ENCODE assay signal across 22 mouse cellular contexts in genomic region chr19:38327002-38327401, GRCm38 (mm10).
DNase-seq lines count a peak whose midpoint lies in the region; ATAC-seq and TF ChIP-seq lines count a peak whose summit lies in the region.
"Had no signal": no experiment of that assay in that cellular context is flagged by ENCODE, and none has a peak within 500 bp of the region (broad histone marks: within the 10 kb centered on the region; RNA-seq: fewer than 3 reads in every experiment).

No protein-coding gene starts in this region.

- H3K27ac ChIP-seq in midbrain, embryonic 11.5 days (ENCODE audit: low read depth, low read length), result no peak overlapping the region
- H3K27ac ChIP-seq in midbrain, postnatal 0 days (ENCODE audit: low read depth, low read length), result no peak overlapping the region
- H3K27ac ChIP-seq in embryonic facial prominence, embryonic 14.5 days (replicated peaks; ENCODE audit: low read depth, low read length), result no peak overlapping the region
- no peak overlapping the region for H3K27ac ChIP-seq in heart, adult 2 months
- H3K27ac ChIP-seq: hindbrain, embryonic 12.5 days; kidney, embryonic 15.5 days; limb, embryonic 13.5 days; liver, embryonic 12.5 days; stomach, postnatal 0 days had no signal

- H3K9ac ChIP-seq in midbrain, embryonic 11.5 days (ENCODE audit: low read length), result no peak overlapping the region
- no peak overlapping the region for H3K9ac ChIP-seq in midbrain, postnatal 0 days (replicated peaks; ENCODE audit: low read length, poor library complexity, severe bottlenecking)
- no peak overlapping the region for H3K9ac ChIP-seq in embryonic facial prominence, embryonic 14.5 days (ENCODE audit: low read depth, low read length)
- no peak overlapping the region for H3K9ac ChIP-seq in heart, adult 2 months (ENCODE audit: low read depth, low read length)
- H3K9ac ChIP-seq: hindbrain, embryonic 12.5 days; kidney, embryonic 15.5 days; limb, embryonic 13.5 days; liver, embryonic 12.5 days had no signal

- TF ChIP-seq CTCF in midbrain, postnatal 0 days (IDR thresholded peaks at IDR 0.05), result no peak
- no peak for TF ChIP-seq CTCF in brain, embryonic 14.5 days (IDR thresholded peaks at IDR 0.05; ENCODE audit: borderline replicate concordance, extremely low read depth, insufficient read depth, insufficient read length)
- TF ChIP-seq CTCF in heart, adult 2 months (IDR thresholded peaks at IDR 0.05), result no peak

- H3K27me3 ChIP-seq in midbrain, embryonic 11.5 days (ENCODE audit: control insufficient read depth, insufficient read depth, low read length), result no peaks in the 10 kb centered on the region
- no peaks in the 10 kb centered on the region for H3K27me3 ChIP-seq in midbrain, postnatal 0 days (ENCODE audit: insufficient read depth, low read length)
- H3K27me3 ChIP-seq in embryonic facial prominence, embryonic 14.5 days (replicated peaks; ENCODE audit: control insufficient read depth, insufficient read depth, low read length), result no peaks in the 10 kb centered on the region
- no peaks in the 10 kb centered on the region for H3K27me3 ChIP-seq in heart, adult 2 months (ENCODE audit: control insufficient read depth, insufficient read depth, low read length)
- H3K27me3 ChIP-seq: hindbrain, embryonic 12.5 days; limb, embryonic 13.5 days; liver, embryonic 12.5 days had no signal

- peak; percentile 91 for DNase-seq in midbrain, embryonic 11.5 days (ENCODE audit: low spot score, missing footprints)
- DNase-seq in midbrain, postnatal 0 days (ENCODE audit: low spot score), result no peak
- peak; percentile 25 for DNase-seq in brain, embryonic 14.5 days (ENCODE audit: low read depth)
- peak; percentile 15 for DNase-seq in embryonic facial prominence, embryonic 14.5 days (ENCODE audit: low spot score)
- peak; percentile 44 for DNase-seq in retina, postnatal 7 days (ENCODE audit: low read depth, low spot score)
- no peak for DNase-seq in layer of hippocampus, adult 8-10 months (ENCODE audit: low spot score in 2 of 2)
- DNase-seq in heart, adult 2 months, result no peak
- DNase-seq: adrenal gland, postnatal 36 days; cerebellum, adult 11 months; cerebellum, postnatal 10 days; gastrocnemius, postnatal 10 days; kidney, postnatal 36 days; lung, adult 2 months; lung, postnatal 14 days; thymus, adult 2 months; thymus, postnatal 4 days had no signal

- peaks cover 13% of the 10 kb centered on the region for H3K4me1 ChIP-seq in midbrain, embryonic 11.5 days (ENCODE audit: control insufficient read depth, insufficient read depth, low read length)
- no peaks in the 10 kb centered on the region for H3K4me1 ChIP-seq in midbrain, postnatal 0 days (ENCODE audit: insufficient read depth, low read length)
- no peaks in the 10 kb centered on the region for H3K4me1 ChIP-seq in embryonic facial prominence, embryonic 14.5 days (ENCODE audit: control insufficient read depth, insufficient read depth, low read length)
- H3K4me1 ChIP-seq in heart, adult 2 months (ENCODE audit: control insufficient read depth, insufficient read depth, low read length), result no peaks in the 10 kb centered on the region
- H3K4me1 ChIP-seq: limb, embryonic 13.5 days; liver, embryonic 12.5 days had no signal

- no peaks in the 10 kb centered on the region for H3K36me3 ChIP-seq in midbrain, embryonic 11.5 days (ENCODE audit: control insufficient read depth, insufficient read depth, low read length)
- no peaks in the 10 kb centered on the region for H3K36me3 ChIP-seq in midbrain, postnatal 0 days (ENCODE audit: insufficient read depth, low read length)
- H3K36me3 ChIP-seq in embryonic facial prominence, embryonic 14.5 days (ENCODE audit: control insufficient read depth, insufficient read depth, low read length), result no peaks in the 10 kb centered on the region
- no peaks in the 10 kb centered on the region for H3K36me3 ChIP-seq in heart, adult 2 months (ENCODE audit: control insufficient read depth, insufficient read depth, low read length)
- H3K36me3 ChIP-seq: hindbrain, embryonic 12.5 days; kidney, embryonic 15.5 days; limb, embryonic 13.5 days; liver, embryonic 12.5 days had no signal

- no peak overlapping the region for H3K4me3 ChIP-seq in midbrain, embryonic 11.5 days (ENCODE audit: low read depth, low read length)
- H3K4me3 ChIP-seq in midbrain, postnatal 0 days (ENCODE audit: low read depth, low read length), result no peak overlapping the region
- H3K4me3 ChIP-seq in embryonic facial prominence, embryonic 14.5 days (ENCODE audit: low read depth, low read length), result no peak overlapping the region
- H3K4me3 ChIP-seq in heart, adult 2 months, result no peak overlapping the region
- H3K4me3 ChIP-seq: hindbrain, embryonic 12.5 days; kidney, embryonic 15.5 days; limb, embryonic 13.5 days; liver, embryonic 12.5 days had no signal

- TF ChIP-seq EP300 in heart, adult 2 months (IDR thresholded peaks at IDR 0.05; ENCODE audit: insufficient read depth, low read depth, low read length), result no peak

- no peaks in the 10 kb centered on the region for H3K9me3 ChIP-seq in midbrain, embryonic 11.5 days (ENCODE audit: control insufficient read depth, low read length)
- H3K9me3 ChIP-seq in midbrain, postnatal 0 days (ENCODE audit: low read length), result no peaks in the 10 kb centered on the region
- H3K9me3 ChIP-seq in embryonic facial prominence, embryonic 14.5 days (ENCODE audit: control insufficient read depth, low read length), result no peaks in the 10 kb centered on the region
- H3K9me3 ChIP-seq: hindbrain, embryonic 12.5 days; kidney, embryonic 15.5 days; limb, embryonic 13.5 days; liver, embryonic 12.5 days had no signal

- TF ChIP-seq POLR2A in brain, embryonic 14.5 days (IDR thresholded peaks at IDR 0.05; ENCODE audit: borderline replicate concordance, extremely low read depth, insufficient read depth, insufficient read length, poor library complexity, severe bottlenecking), result no peak
- no peak for TF ChIP-seq POLR2A in heart, adult 2 months (IDR thresholded peaks at IDR 0.05; ENCODE audit: insufficient read depth, low read depth, low read length)

- no peak overlapping the region for H3K4me2 ChIP-seq in midbrain, embryonic 11.5 days
- no peak overlapping the region for H3K4me2 ChIP-seq in midbrain, postnatal 0 days (ENCODE audit: low read depth, low read length, poor library complexity, severe bottlenecking)
- no peak overlapping the region for H3K4me2 ChIP-seq in embryonic facial prominence, embryonic 14.5 days (ENCODE audit: low read depth, low read length)
- H3K4me2 ChIP-seq: hindbrain, embryonic 12.5 days; kidney, embryonic 15.5 days; limb, embryonic 13.5 days; liver, embryonic 12.5 days had no signal

- intact Hi-C loops in heart, adult 2 months (cut with DNase I), result no loop called here

- peak; percentile 85 for ATAC-seq in midbrain, embryonic 11.5 days (ENCODE audit: low FRiP score)
- ATAC-seq in midbrain, postnatal 0 days (ENCODE audit: low FRiP score), result no peak
- peak; percentile 63; the same call in 1 of the 2 replicates for ATAC-seq in embryonic facial prominence, embryonic 14.5 days (ENCODE audit: low read depth)
- ATAC-seq: intestine, postnatal 0 days; liver, embryonic 12.5 days had no signal

- 21% methylated on average over 4 of the region's 4 CpGs for WGBS in midbrain, embryonic 11.5 days
- 9% methylated on average over 4 of the region's 4 CpGs for WGBS in midbrain, postnatal 0 days
- WGBS in embryonic facial prominence, embryonic 14.5 days, result 67% methylated on average over 4 of the region's 4 CpGs
- WGBS in heart, adult 2 months, result 41% methylated on average over 4 of the region's 4 CpGs

- H3K79me2 ChIP-seq in heart, adult 2 months (replicated peaks; ENCODE audit: control insufficient read depth, insufficient read depth, low read length), result no peaks in the 10 kb centered on the region

Comparison
In these comparisons a context has a peak if more than half of its experiments do, and no peak if none do; other contexts are left out.
1. DNase-seq: peak in midbrain, embryonic 11.5 days (single experiment), brain, embryonic 14.5 days (single experiment), embryonic facial prominence, embryonic 14.5 days (single experiment) and retina, postnatal 7 days (single experiment); none in midbrain, postnatal 0 days (single experiment), layer of hippocampus, adult 8-10 months (0 of 2) and heart, adult 2 months (0 of 2).